Mouse (Mus musculus) stomach, postnatal 0 days (tissue): ENCODE data around the gene Car2. TPM values are rescaled to one million over a fixed set of nuclear protein-coding genes. Genes with fewer than 3 reads are reported as not detected.

Experiments used
- ATAC-seq: fragments of 200-750 bp; cut with Nextera tagmentation; 2 replicates; pipeline ENCODE4 v1.8.0; 2017; ENCODE audit not compliant: low FRiP score, low TSS enrichment
- DNase-seq: peaks from one replicate; pipeline ENCODE4 v3.0.0-alpha.2; 2016; ENCODE audit warnings: low spot score
- H3K27ac ChIP-seq: fragments of 300-500 bp; sonication (generic); replicated peaks from 2 replicates; pipeline ENCODE4 v1.5.1; 2014; ENCODE audit warnings: mild to moderate bottlenecking, control low read depth
- H3K27me3 ChIP-seq: fragments of 300-500 bp; sonication (generic); 2 replicates; pipeline ENCODE4 v1.6.1; 2014; ENCODE audit warnings: low read length; ENCODE audit not compliant: control insufficient read depth, insufficient read depth
- H3K36me3 ChIP-seq: fragments of 300-500 bp; sonication (generic); 2 replicates; pipeline ENCODE4 v1.6.1; 2014; ENCODE audit warnings: low read length, mixed read lengths; ENCODE audit not compliant: control insufficient read depth, insufficient read depth
- H3K4me1 ChIP-seq: fragments of 300-500 bp; sonication (generic); replicated peaks from 2 replicates; pipeline ENCODE4 v1.6.1; 2014; ENCODE audit warnings: antibody characterized with exemption; ENCODE audit not compliant: control insufficient read depth, insufficient read depth
- H3K4me2 ChIP-seq: fragments of 300-500 bp; sonication (generic); replicated peaks from 2 replicates; pipeline ENCODE4 v1.6.1; 2014; ENCODE audit warnings: low read depth, mild to moderate bottlenecking, control low read depth, moderate library complexity
- H3K4me3 ChIP-seq: fragments of 300-500 bp; sonication (generic); 2 replicates; pipeline ENCODE4 v1.5.1; 2014; ENCODE audit warnings: low read depth, low read length, control low read depth
- H3K9ac ChIP-seq: fragments of 300-500 bp; sonication (generic); 2 replicates; pipeline ENCODE4 v1.6.1; 2014; ENCODE audit warnings: mild to moderate bottlenecking, low read length, control low read depth, mixed read lengths
- H3K9me3 ChIP-seq: fragments of 300-500 bp; sonication (generic); 2 replicates; pipeline ENCODE4 v1.6.1; 2016; ENCODE audit warnings: low read length; ENCODE audit not compliant: control insufficient read depth
- CTCF ChIP-seq: IDR thresholded peaks from 2 replicates; pipeline ENCODE4 v1.5.1; 2016; ENCODE audit warnings: antibody characterized with exemption, low read depth, mild to moderate bottlenecking, moderate library complexity
- EP300 ChIP-seq: optimal IDR thresholded peaks from 2 replicates; pipeline ENCODE3; 2016; ENCODE audit warnings: antibody characterized with exemption
- WGBS: fragments of 180-500 bp; shearing (Covaris S2); extraction: QIAGEN DNeasy Blood & Tissue Kit; methylation state at CpG from one replicate; pipeline ENCODE4 v1.1.7; 2014; 5-methylcytosine and 5-hydroxymethylcytosine counted together
- polyA plus RNA-seq: library from polyadenylated mRNA; unstranded; fragments of >200 nt; fragmentation: Nextera tagmentation; extraction: Ambion mirVana; gene quantifications from 2 replicates; pipeline ENCODE4 v1.2.1, GENCODE M21; 2015

The Car2 gene
- polyA plus RNA-seq, 1 experiment from 2014 or later = 937 TPM

DNA sequence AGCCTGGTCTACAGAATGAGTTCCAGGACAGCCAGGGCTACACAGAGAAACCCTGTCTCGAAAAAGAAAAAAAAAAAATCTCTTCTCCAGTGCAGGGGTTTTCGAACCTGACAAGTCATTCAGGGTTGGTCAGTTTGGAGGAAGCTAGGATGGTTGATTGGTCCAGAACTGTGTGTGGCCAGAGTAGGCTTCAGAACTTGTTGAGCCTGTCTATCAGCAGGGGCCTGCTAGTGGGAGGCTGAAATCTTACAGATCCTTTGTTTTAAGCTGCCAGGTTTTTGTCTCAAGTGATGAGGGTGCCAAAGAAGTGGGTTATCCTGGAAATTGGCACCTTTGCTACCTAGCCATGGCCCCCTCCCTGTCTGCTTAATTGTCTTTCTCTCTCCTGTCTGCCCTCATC, 3.0 kb downstream of the Car2 start:
- no peaks in the 10 kb centered on the region for H3K9me3 ChIP-seq
- no peak overlapping the region for H3K9ac ChIP-seq
- TF ChIP-seq EP300 (no peak), CTCF (no peak)
- peak overlapping the region; percentile 32 for H3K4me2 ChIP-seq
- no peak for ATAC-seq
- no peak overlapping the region for H3K27ac ChIP-seq
- H3K36me3 ChIP-seq = no peaks in the 10 kb centered on the region
- DNase-seq = no peak
- H3K4me1 ChIP-seq = no peaks in the 10 kb centered on the region; the same call in 1 of the 2 replicates
- peak overlapping the region; percentile 16; the same call in 1 of the 2 replicates for H3K4me3 ChIP-seq
- no peaks in the 10 kb centered on the region for H3K27me3 ChIP-seq
- 77% methylated on average over 2 of the region's 2 CpGs for WGBS

DNA sequence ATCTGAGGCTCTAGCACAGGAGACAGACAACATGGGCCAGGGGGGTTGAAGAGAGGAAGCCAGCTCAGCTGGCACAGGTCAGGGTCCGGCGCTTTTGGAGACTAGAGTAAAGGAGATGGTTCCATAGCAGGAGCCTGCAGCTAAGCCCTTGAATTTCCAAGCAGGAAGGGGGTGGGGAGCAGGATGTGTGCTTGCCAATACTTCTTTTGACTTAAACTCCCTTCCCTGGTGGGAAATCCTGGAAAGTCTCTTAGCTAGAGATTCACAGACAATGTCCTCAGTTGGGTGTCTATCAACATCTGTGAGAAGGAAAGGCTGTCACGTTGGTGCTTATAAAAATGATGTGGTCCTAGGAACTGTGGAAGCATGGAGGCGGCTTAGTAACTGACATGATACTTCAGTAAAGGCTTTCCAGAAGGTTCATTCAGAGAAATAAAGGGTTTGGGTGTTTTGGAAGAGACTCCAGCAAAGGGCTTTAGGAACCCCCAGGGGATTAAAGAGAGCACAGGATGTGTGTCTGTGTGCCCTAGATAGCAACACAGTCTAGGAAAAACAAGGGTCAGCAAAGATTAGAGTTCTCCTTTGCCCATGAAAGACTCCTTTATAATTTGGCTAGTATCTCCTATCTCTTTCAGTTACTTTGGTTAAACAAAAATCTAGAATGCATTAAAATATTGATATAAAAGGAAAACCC, 3.8 kb downstream of the Car2 start:
- H3K27ac ChIP-seq = peak overlapping the region; percentile 45; the same call in 1 of the 2 replicates
- no peak for TF ChIP-seq EP300
- no peak for TF ChIP-seq CTCF
- no peaks in the 10 kb centered on the region for H3K9me3 ChIP-seq
- no peak for DNase-seq
- H3K27me3 ChIP-seq = no peaks in the 10 kb centered on the region
- no peak for ATAC-seq
- WGBS = 63% methylated on average over 4 of the region's 4 CpGs
- H3K36me3 ChIP-seq = no peaks in the 10 kb centered on the region
- H3K4me3 ChIP-seq = peak overlapping the region; percentile 16; the same call in 1 of the 2 replicates
- H3K4me2 ChIP-seq = peak overlapping the region; percentile 32
- H3K4me1 ChIP-seq = no peaks in the 10 kb centered on the region; the same call in 1 of the 2 replicates
- no peak overlapping the region for H3K9ac ChIP-seq

DNA sequence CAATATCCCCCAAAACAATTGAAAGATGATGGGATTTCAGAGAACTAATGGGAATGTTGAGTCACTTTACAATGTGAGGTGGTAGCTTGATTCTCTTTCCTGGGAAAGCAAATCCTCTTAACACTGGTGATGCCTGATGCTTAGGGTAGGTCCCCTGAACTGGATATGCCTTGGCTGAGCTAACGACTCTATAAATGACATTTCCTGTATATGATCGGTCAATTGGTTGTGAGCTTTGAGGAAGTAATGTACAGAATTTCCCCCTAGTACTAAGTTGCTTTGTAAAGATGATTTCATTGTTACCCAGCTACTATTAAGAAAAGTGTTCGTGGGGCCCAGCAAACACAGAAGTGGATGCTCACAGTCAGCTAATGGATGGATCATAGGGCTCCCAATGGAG, 6.9 kb downstream of the Car2 start:
- no peak for DNase-seq
- TF ChIP-seq CTCF (no peak), EP300 (no peak)
- 76% methylated on average over 3 of the region's 3 CpGs for WGBS
- no peak overlapping the region for H3K9ac ChIP-seq
- no peaks in the 10 kb centered on the region for H3K27me3 ChIP-seq
- no peaks in the 10 kb centered on the region for H3K4me1 ChIP-seq
- H3K27ac ChIP-seq = no peak overlapping the region
- no peak for ATAC-seq
- H3K9me3 ChIP-seq = no peaks in the 10 kb centered on the region
- no peak overlapping the region for H3K4me2 ChIP-seq
- no peak overlapping the region for H3K4me3 ChIP-seq
- no peaks in the 10 kb centered on the region for H3K36me3 ChIP-seq

DNA sequence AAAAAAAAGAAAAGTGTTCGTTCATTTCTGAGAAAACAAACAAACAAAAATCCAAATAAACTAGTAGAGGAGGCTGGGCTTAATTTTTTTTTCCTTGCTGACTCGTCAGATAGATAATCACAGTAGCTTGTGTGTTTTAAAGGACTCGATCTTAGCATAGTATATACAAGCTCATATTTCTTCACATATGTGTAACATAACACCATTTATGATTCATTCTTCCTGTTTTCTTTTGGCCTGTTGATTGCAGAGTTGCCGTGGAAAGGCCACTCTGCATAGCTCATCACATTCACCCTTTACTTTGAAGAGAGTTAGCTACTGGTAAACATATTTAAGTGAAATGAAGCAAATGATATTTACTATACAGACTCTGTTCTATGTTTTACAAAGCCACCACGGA, 7.6 kb downstream of the Car2 start:
- ATAC-seq (peak; percentile 69; the same call in 1 of the 2 replicates), DNase-seq (no peak)
- H3K4me1 ChIP-seq = no peaks in the 10 kb centered on the region
- no peak overlapping the region for H3K4me2 ChIP-seq
- WGBS = 55% methylated on average over 5 of the region's 5 CpGs
- no peak overlapping the region for H3K9ac ChIP-seq
- H3K36me3 ChIP-seq = 0 out of 2 replicates have a peak, but pooled peaks cover 1% of the 10 kb centered on the region
- H3K27ac ChIP-seq = no peak overlapping the region
- H3K4me3 ChIP-seq = no peak overlapping the region
- no peak for TF ChIP-seq CTCF
- no peak for TF ChIP-seq EP300
- no peaks in the 10 kb centered on the region for H3K9me3 ChIP-seq
- H3K27me3 ChIP-seq = no peaks in the 10 kb centered on the region

DNA sequence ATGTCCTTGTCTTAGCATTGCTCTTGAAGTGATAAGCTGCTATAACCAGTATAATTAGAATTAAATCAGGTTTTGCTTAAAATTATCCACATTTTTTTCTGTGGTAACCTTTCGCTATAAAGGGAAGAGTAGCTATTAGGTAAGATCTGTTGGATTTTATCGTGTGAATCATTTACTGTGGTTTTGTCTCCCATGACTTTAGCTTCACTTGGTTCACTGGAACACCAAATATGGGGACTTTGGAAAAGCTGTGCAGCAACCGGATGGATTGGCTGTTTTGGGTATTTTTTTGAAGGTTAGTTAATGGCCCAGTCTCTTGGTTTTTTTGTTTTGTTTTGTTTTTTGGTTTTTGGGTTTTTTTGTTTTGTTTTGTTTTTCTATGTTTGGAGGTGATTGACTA, 9.3 kb downstream of the Car2 start:
- ATAC-seq (no peak), DNase-seq (no peak)
- H3K4me2 ChIP-seq = no peak overlapping the region
- H3K36me3 ChIP-seq = 0 out of 2 replicates have a peak, but pooled peaks cover 2% of the 10 kb centered on the region
- TF ChIP-seq CTCF (no peak), EP300 (no peak)
- no peaks in the 10 kb centered on the region for H3K4me1 ChIP-seq
- no peak overlapping the region for H3K27ac ChIP-seq
- no peaks in the 10 kb centered on the region for H3K27me3 ChIP-seq
- 95% methylated on average over 3 of the region's 3 CpGs for WGBS
- no peaks in the 10 kb centered on the region for H3K9me3 ChIP-seq
- H3K4me3 ChIP-seq = no peak overlapping the region
- H3K9ac ChIP-seq = no peak overlapping the region

DNA sequence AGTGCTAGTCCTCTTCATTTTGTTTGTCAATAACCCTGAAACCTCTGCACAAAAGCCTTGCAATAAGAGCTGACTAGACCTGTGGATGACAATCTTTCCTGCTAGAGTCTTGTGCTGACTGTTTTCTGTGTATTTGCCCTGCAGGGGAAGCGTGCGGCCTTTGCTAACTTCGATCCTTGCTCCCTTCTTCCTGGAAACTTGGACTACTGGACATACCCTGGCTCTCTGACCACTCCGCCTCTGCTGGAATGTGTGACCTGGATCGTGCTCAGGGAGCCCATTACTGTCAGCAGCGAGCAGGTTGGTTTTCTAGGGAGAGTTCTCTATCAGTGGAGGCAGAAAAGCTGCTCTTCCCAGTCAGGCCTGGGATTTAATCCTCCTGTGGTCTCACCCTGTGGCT, 11.7 kb downstream of the Car2 start:
- 65% methylated on average over 6 of the region's 6 CpGs for WGBS
- TF ChIP-seq EP300 (no peak), CTCF (no peak)
- ATAC-seq = no peak
- Histone ChIP-seq H3K9me3 (no peaks in the 10 kb centered on the region), H3K27me3 (no peaks in the 10 kb centered on the region), H3K36me3 (0 out of 2 replicates have a peak, but pooled peaks cover 4% of the 10 kb centered on the region), H3K27ac (no peak overlapping the region), H3K4me2 (no peak overlapping the region), H3K9ac (no peak overlapping the region), H3K4me1 (no peaks in the 10 kb centered on the region), H3K4me3 (no peak overlapping the region)
- DNase-seq = no peak
